Mouse (Mus musculus) thymus, postnatal 4 days (tissue): ENCODE data around the gene Nrxn2.

Experiments
- DNase-seq: peaks from one replicate; pipeline ENCODE4 v3.0.0; 2021

Nrxn2 gene

GRCm38 (mm10) chr19:6416894-6417761 is 1.4 kb upstream of the Nrxn2 start:
- DNase-seq, result peak; percentile 8

GRCm38 (mm10) chr19:6418984-6419692 is 607 bp downstream of the Nrxn2 start:
- DNase-seq, result peak; percentile 41

- no peak for DNase-seq
Measured at GRCm38 (mm10) chr19:6419805-6420310, 1.3 kb downstream of the Nrxn2 start.

- no peak for DNase-seq
Measured at GRCm38 (mm10) chr19:6420481-6421210, 2.1 kb downstream of the Nrxn2 start.

DNA sequence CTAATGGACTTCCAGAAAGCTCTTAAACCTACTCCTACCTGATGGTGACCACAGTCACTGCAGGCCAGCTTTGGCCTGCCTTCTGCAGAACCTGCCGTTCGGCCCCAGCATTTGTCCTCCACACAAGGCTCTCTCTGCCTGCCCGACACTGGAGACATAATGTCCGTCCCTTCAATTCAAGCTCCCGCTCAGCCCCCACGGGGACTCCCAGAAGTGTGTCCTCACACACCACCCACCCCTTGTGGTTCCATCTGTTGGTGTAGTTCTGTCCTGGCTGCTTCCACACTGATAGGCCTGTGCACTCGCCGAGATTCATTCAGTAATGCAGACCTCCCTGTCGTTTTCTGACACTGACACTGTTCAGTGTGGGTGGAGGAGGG is 2.7 kb downstream of the Nrxn2 start:
- DNase-seq, result no peak

- DNase-seq, result no peak
Measured at GRCm38 (mm10) chr19:6422014-6422413, 3.5 kb downstream of the Nrxn2 start.

GRCm38 (mm10) chr19:6423241-6423640 is 4.7 kb downstream of the Nrxn2 start:
- DNase-seq, result no peak

GRCm38 (mm10) chr19:6424137-6424881 is 5.8 kb downstream of the Nrxn2 start:
- DNase-seq, result no peak

DNA sequence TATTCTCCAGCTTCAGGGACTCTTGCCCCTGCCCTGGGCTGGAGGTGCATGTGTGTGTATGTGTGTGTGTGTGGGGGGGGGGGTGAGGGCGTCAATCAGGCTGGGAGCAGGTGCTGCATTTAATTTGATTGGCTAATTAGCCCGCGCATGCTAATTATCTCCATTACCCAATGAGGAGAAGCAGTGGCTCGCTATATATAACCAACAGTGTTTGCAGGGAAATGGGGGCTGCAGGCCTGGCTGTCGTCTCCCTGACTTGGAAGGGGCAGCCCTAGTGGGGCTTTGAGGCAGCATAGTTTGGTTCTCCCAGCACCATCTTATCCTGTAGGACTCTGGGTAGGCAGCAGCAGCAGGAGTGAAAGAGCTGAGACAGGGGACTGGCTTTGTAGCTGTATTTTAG is 7.1 kb downstream of the Nrxn2 start:
- DNase-seq, result no peak

GRCm38 (mm10) chr19:6426703-6427500 is 8.4 kb downstream of the Nrxn2 start:
- DNase-seq, result peak; percentile 58

GRCm38 (mm10) chr19:6427653-6428434 is 9.3 kb downstream of the Nrxn2 start:
- DNase-seq, result peak; percentile 56

DNA sequence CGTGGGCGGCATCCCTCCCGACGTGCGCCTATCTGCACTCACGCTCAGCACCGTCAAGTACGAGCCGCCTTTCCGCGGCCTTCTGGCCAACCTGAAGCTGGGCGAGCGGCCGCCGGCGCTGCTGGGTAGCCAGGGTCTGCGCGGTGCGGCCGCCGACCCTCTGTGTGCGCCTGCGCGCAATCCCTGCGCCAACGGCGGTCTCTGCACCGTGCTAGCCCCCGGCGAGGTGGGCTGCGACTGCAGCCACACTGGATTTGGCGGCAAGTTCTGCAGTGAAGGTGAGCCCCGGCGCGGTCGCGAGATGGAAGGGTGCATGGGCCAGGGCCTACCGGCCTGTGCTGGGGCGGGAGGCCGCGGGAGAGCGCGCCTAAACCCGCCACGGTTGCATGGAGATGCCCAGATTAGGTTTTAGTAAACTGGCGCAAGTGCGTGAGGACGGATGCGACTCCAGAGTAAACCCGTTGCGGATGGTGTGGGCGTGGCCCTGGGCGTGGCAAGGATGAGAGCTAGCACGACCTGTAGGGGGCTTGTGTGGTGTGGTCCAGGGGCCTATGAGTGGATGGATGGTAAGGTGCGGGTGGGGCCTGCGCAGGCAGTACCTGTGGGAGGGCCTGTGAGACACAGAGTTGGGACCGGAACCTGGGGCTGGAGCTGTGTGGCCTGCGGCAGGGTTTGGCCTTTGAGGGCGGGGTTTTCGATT is 10.1 kb downstream of the Nrxn2 start:
- peak; percentile 87 for DNase-seq

DNA sequence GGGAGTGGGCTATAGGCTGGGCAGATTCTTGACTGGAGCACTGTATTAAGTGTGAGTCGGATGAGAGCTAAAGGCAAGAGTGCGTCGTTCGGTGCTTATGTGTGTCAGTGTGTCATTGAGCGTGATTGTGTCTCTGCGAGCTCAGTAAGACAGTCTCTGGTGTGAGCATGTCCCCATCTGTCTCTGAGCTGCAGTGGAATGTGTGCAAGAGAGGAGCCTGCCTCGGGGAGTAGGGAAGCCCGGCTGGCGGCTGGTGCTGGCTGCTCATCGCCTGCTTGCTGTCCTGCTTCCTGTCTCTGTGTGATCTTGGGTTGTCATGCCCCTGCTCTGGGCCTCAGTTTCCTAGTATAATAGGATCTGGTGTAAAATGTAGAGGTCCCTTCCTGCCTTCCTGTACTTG is 24.5 kb downstream of the Nrxn2 start:
- DNase-seq, result no peak

DNA sequence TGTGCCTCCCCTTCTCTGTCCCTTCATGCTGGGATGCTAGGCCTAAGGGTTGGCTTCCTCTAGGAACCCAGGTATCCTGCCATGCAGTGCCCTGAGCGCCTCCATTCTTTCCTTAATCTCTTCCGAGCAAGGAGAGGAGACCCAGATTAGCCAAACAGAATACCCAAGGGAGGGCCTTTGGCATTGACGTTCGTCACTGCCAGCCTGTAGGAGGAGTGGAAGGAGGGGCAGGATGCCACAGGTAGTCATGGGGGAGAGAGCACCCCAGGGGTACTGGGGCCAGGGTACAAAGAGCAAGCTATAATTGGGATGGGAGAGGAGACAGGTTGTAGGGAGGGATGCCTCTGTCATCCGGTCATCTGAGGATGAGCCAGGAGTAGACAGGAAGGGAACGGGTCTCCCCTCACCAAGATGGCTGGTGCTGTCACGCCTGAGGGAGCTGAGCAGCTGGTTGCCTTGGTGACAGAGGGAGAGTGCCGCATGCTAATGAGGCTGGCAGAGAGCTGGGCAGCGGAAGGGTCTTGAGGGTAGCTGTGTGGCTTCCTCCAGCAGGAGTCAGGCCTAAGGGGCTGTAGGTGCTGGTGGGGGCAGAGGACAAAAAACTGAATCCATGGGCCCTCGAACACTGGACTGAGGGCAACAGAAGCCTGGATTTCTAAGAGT is 27.4 kb downstream of the Nrxn2 start:
- DNase-seq, result no peak

DNA sequence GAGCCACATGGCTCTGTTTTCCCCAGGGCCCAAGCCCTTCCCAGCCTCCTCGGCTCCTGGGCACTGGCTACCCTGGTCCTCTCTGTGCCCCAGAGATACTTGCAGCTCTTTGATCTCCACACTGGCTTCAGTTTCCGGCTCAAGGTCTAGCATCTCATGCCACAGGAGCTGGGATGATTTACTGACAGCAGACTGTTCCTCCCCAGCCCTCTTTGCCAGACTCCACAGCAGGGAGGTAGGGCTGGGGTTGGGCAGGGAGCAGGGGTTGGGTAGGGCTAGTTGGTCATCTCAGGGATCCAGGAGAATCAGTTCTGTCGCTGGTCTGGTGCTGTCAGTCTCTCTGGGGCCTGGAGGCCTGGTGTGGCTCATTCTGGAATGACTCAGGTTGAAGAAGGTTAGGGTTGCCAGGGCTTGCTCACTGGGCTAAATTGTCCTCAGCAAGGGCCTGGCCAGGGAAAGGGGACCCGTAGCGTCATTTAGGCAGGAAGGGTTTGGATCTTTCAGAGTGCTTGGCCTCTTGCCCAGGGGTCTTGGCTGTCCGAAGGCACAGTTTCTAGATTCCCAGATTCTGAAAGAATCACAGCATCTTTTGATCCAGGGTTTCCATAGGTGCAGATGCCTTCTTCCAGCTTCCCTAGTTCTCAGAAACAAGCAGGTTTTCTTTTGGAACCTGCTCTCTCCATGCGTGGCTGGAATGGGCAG is 28.4 kb downstream of the Nrxn2 start:
- DNase-seq, result no peak

- DNase-seq, result no peak
Measured at GRCm38 (mm10) chr19:6448752-6449151, 30.2 kb downstream of the Nrxn2 start.

DNA sequence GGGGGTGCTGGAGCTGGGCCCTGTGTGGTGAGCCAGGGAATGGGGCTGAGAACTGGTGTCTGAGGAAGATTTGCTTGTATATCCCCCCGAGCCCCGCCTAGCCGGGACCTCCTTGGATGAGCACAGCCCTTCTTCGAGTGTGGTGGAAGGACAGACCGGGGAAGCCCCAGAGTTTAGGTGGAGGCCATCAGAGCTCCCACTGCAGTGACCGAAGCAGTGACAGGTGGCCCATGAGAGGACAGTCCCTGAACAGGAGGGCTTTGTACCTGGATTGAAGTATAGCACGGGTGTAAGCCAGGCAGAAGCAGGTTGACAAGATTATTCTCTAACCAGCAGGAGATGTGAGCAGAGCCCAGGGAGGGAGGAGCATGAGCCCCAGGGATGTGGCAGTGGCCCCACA is 31.3 kb downstream of the Nrxn2 start:
- DNase-seq, result no peak

DNA sequence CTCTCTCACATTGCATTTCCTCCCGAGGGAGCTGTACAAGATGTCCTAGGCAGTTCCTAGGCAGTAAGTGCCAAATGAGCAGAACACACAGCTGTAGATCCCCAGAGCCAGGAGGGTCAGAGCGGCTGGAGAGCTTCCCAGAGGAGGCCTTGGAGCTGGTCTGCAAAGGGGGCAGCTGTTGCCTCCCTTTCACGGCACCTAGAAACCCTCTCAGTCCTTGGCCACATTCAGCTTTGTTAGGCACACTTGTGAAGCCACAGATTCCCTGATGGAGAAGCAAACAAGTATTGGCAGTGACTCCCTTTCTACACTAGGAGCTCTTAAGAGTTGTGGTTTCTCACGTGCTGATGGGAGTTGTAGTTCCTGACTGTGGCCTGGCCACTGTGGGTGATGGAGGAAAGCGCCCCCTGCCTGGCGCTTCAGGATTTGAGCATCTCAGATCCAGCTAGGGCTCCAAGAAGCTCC is 33.5 kb downstream of the Nrxn2 start:
- DNase-seq, result peak; percentile 84
